Mouse (Mus musculus): ENCODE measurements at regions not wholly inside any gene's neighbourhood (a gene's known extent, or its start where the extent isn't known, plus 50 kb on each side); places are given as distances from the start of the nearest gene placed in this dataset.

DNA sequence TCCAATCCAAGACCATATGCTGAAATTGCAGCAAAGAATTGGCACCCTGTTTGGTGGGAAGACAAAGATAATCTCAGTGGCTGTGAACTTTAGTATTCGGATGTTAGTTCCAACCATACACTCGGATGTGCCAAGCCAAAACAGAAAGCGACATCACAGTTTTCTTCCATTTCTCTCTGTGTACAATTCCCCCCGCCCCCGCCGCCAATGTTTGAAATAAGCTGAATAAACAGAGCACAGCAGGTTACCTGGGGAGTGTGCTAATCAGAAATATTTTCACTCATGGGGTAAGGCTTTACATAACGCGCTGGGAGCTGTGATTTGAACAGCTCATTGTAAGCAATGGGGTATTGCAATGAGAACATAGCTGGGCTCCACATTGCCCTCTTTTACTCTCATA is 72.5 kb upstream of the Trpm3 start:
- TF ChIP-seq ELF1 (IDR thresholded peaks at IDR 0.05; ENCODE audit: low read depth, low read length) = no peak
- TF ChIP-seq POLR2AphosphoS5 (IDR thresholded peaks at IDR 0.05; ENCODE audit: borderline replicate concordance, low read depth, low read length) = no peak
- TF ChIP-seq MYC (IDR thresholded peaks at IDR 0.05; ENCODE audit: low read depth, low read length) = no peak
- no peak for TF ChIP-seq MAZ (IDR thresholded peaks at IDR 0.05; ENCODE audit: low read depth, low read length)
- TF ChIP-seq SMC3 (IDR thresholded peaks at IDR 0.05; ENCODE audit: low read depth, low read length) = no peak
- no peak for TF ChIP-seq ETS1 (IDR thresholded peaks at IDR 0.05; ENCODE audit: low read depth, low read length)
- no peak for TF ChIP-seq HCFC1 (IDR thresholded peaks at IDR 0.05; ENCODE audit: low read depth, low read length)
- TF ChIP-seq GATA1 (IDR thresholded peaks at IDR 0.05; ENCODE audit: low read depth, low read length) = no peak
- no peak for TF ChIP-seq USF1 (IDR thresholded peaks at IDR 0.05; ENCODE audit: low read depth, low read length)
- no peak for TF ChIP-seq MAFK (IDR thresholded peaks at IDR 0.05; ENCODE audit: borderline replicate concordance, low read depth, low read length)
- TF ChIP-seq POLR2AphosphoS2 (IDR thresholded peaks at IDR 0.05; ENCODE audit: low read length) = no peak
- TF ChIP-seq RAD21 (IDR thresholded peaks at IDR 0.05; ENCODE audit: low read depth, low read length) = no peak
- TF ChIP-seq NRF1 (IDR thresholded peaks at IDR 0.05; ENCODE audit: insufficient read depth, low read depth, low read length, poor library complexity, severe bottlenecking) = no peak
- TF ChIP-seq EP300 (IDR thresholded peaks at IDR 0.05; ENCODE audit: low read depth in 1 of 2, low read length in 2 of 2) = no peak
- no peak for TF ChIP-seq KAT2A (conservative IDR thresholded peaks at IDR 0.05; ENCODE audit: low read depth, low read length)
- no peak for TF ChIP-seq E2F4 (IDR thresholded peaks at IDR 0.05; ENCODE audit: borderline replicate concordance, low read depth, low read length)
- no peak for TF ChIP-seq USF2 (IDR thresholded peaks at IDR 0.05; ENCODE audit: borderline replicate concordance in 1 of 2, insufficient read depth in 1 of 2, low read depth in 1 of 2, low read length in 2 of 2)
- no peak for TF ChIP-seq TAL1 (IDR thresholded peaks at IDR 0.05; ENCODE audit: low read length)
- TF ChIP-seq ZNF384 (IDR thresholded peaks at IDR 0.05; ENCODE audit: low read depth, low read length) = no peak
- H3K4me3 ChIP-seq (ENCODE audit: control insufficient read depth in 1 of 2, insufficient read depth in 1 of 2, low read depth in 2 of 2, low read length in 2 of 2) = no peak overlapping the region
- H3K9ac ChIP-seq (ENCODE audit: control insufficient read depth, low read depth, low read length, poor library complexity, severe bottlenecking) = no peak overlapping the region
- no peaks in the 10 kb centered on the region for H3K27me3 ChIP-seq (ENCODE audit: control insufficient read depth in 1 of 2, insufficient read depth in 2 of 2, low read length in 2 of 2)
- no peak overlapping the region for H3K27ac ChIP-seq (ENCODE audit: control insufficient read depth, low read depth, low read length)
- no peaks in the 10 kb centered on the region for H3K9me3 ChIP-seq (replicated peaks; ENCODE audit: insufficient read depth, low read length)
- DNase-seq (ENCODE audit: low read depth, low spot score) = no peak
- no peaks in the 10 kb centered on the region for H3K79me2 ChIP-seq (ENCODE audit: control insufficient read depth, insufficient read depth, low read length, poor library complexity)
- no peaks in the 10 kb centered on the region for H3K4me1 ChIP-seq (ENCODE audit: control insufficient read depth in 1 of 2, insufficient read depth in 2 of 2, low read length in 2 of 2)
- no peaks in the 10 kb centered on the region for H3K36me3 ChIP-seq (ENCODE audit: control insufficient read depth in 1 of 2, insufficient read depth in 2 of 2, low read length in 2 of 2)

DNA sequence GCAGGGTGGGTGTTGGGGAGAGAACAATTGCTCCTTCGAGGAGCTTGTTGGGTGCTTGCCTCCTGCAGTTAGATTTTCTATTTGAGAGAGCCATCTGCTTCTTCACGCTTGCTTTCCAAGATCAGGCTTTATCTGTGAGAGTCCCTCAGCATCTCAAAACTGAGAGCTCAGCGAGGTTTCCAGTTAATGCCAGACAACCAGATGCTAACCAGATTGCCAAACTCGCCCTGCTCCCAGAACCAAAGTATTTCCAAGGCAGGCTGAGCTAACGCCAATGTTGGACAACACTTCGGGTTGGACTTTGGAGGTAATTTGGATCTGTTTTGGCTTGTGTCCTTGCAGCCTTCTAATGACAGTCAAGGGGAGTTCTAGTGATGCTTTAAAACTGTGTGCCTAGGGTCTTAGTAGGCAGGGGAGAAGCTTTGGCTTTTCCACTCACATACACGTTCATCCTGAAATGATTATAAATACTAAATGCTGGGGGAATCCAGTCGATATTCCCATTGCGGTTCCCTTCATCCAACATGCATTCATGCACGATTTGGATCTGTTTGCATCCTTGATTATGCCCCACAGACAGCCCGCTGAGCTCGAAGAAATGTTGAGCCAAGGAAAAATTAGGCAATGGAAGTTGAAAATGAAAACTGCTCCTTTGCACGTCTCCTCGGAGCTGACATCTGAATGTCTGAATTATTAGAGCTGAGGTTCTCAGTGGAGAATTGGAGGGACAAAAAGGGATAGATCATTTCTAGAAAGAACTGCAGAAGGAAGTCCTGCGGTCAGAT is 68.4 kb upstream of the Trpm3 start:
- Histone ChIP-seq H3K79me2 (ENCODE audit: control insufficient read depth, insufficient read depth, low read length, poor library complexity) (no peaks in the 10 kb centered on the region), H3K27me3 (ENCODE audit: control insufficient read depth in 1 of 2, insufficient read depth in 2 of 2, low read length in 2 of 2) (no peaks in the 10 kb centered on the region), H3K9me3 (replicated peaks; ENCODE audit: insufficient read depth, low read length) (no peaks in the 10 kb centered on the region), H3K36me3 (ENCODE audit: control insufficient read depth in 1 of 2, insufficient read depth in 2 of 2, low read length in 2 of 2) (no peaks in the 10 kb centered on the region), H3K9ac (ENCODE audit: control insufficient read depth, low read depth, low read length, poor library complexity, severe bottlenecking) (no peak overlapping the region), H3K4me3 (ENCODE audit: control insufficient read depth in 1 of 2, insufficient read depth in 1 of 2, low read depth in 2 of 2, low read length in 2 of 2) (no peak overlapping the region), H3K4me1 (ENCODE audit: control insufficient read depth in 1 of 2, insufficient read depth in 2 of 2, low read length in 2 of 2) (no peaks in the 10 kb centered on the region), H3K27ac (ENCODE audit: control insufficient read depth, low read depth, low read length) (no peak overlapping the region)
- no peak for DNase-seq (ENCODE audit: low read depth, low spot score)
- no peak for TF ChIP-seq CHD1 (IDR thresholded peaks at IDR 0.05; ENCODE audit: low read depth, low read length)
- no peak for TF ChIP-seq SIN3A (IDR thresholded peaks at IDR 0.05; ENCODE audit: low read length)
- TF ChIP-seq TAL1 (IDR thresholded peaks at IDR 0.05; ENCODE audit: low read length) = no peak
- TF ChIP-seq ZMIZ1 (IDR thresholded peaks at IDR 0.05; ENCODE audit: low read depth, low read length) = no peak
- no peak for TF ChIP-seq RAD21 (IDR thresholded peaks at IDR 0.05; ENCODE audit: low read depth, low read length)
- TF ChIP-seq NRF1 (IDR thresholded peaks at IDR 0.05; ENCODE audit: insufficient read depth, low read depth, low read length, poor library complexity, severe bottlenecking) = no peak
- TF ChIP-seq UBTF (IDR thresholded peaks at IDR 0.05; ENCODE audit: borderline replicate concordance, insufficient read depth, low read depth, low read length) = no peak
- no peak for TF ChIP-seq ETS1 (IDR thresholded peaks at IDR 0.05; ENCODE audit: low read depth, low read length)
- no peak for TF ChIP-seq KAT2A (conservative IDR thresholded peaks at IDR 0.05; ENCODE audit: low read depth, low read length)
- TF ChIP-seq MAFK (IDR thresholded peaks at IDR 0.05; ENCODE audit: borderline replicate concordance, low read depth, low read length) = no peak
- TF ChIP-seq CHD2 (IDR thresholded peaks at IDR 0.05; ENCODE audit: low read length) = no peak
- TF ChIP-seq MAZ (IDR thresholded peaks at IDR 0.05; ENCODE audit: low read depth, low read length) = no peak
- no peak for TF ChIP-seq CTCF (IDR thresholded peaks at IDR 0.05 in 2 of 3, conservative IDR thresholded peaks at IDR 0.05 in 1 of 3; ENCODE audit: control insufficient read depth in 1 of 3, insufficient read depth in 1 of 3, low read depth in 2 of 3, low read length in 3 of 3, poor library complexity in 1 of 3, severe bottlenecking in 1 of 3)
- TF ChIP-seq BHLHE40 (IDR thresholded peaks at IDR 0.05; ENCODE audit: borderline replicate concordance, low read depth, low read length) = no peak
- no peak for TF ChIP-seq ZC3H11A (IDR thresholded peaks at IDR 0.05; ENCODE audit: low read depth, low read length)
- TF ChIP-seq USF2 (IDR thresholded peaks at IDR 0.05; ENCODE audit: borderline replicate concordance in 1 of 2, insufficient read depth in 1 of 2, low read depth in 1 of 2, low read length in 2 of 2) = no peak
- no peak for TF ChIP-seq MAX (IDR thresholded peaks at IDR 0.05; ENCODE audit: low read length)
- no peak for TF ChIP-seq JUND (IDR thresholded peaks at IDR 0.05; ENCODE audit: low read depth, low read length)

All from MEL (cell line).